Mouse (Mus musculus): Measurements from ENCODE around the gene Snorc. TPM values are rescaled to one million over a fixed set of nuclear protein-coding genes. Genes with fewer than 3 reads are reported as not detected.
"Not testable (repeated sequence)": the region's sequence is repeated elsewhere in the genome, so short reads cannot be mapped to it uniquely, and the experiment has no call there.

The Snorc gene
- not detected for total RNA-seq (2021)

GRCm38 (mm10) chr1:87469971-87470370 is at the start of gene Snorc:
Snorc (plus strand) TSS chr1:87470271.
- not testable (repeated sequence) for DNase-seq

- no peak for DNase-seq
These were observed 34.9 kb upstream of the Snorc start for GRCm38 (mm10) chr1:87435125-87435524.

GRCm38 (mm10) chr1:87436583-87436982 is 33.5 kb upstream of the Snorc start:
- no peak for DNase-seq

- peak; percentile 76 for DNase-seq
These were observed 22.6 kb upstream of the Snorc start for GRCm38 (mm10) chr1:87447183-87448104.

- DNase-seq: no peak
These were observed 20.6 kb upstream of the Snorc start for GRCm38 (mm10) chr1:87449432-87449831.

GRCm38 (mm10) chr1:87456425-87456824 is 13.6 kb upstream of the Snorc start:
- DNase-seq: no peak

GRCm38 (mm10) chr1:87458045-87458444 is 12.0 kb upstream of the Snorc start:
- no peak for DNase-seq

- DNase-seq: not testable (repeated sequence)
These were observed 10.2 kb upstream of the Snorc start for GRCm38 (mm10) chr1:87459856-87460255.

GRCm38 (mm10) chr1:87467469-87467868 is 2.6 kb upstream of the Snorc start:
- no peak for DNase-seq

GRCm38 (mm10) chr1:87468321-87468720 is 1.8 kb upstream of the Snorc start:
- no peak for DNase-seq

- no peak for DNase-seq
These were observed 1.8 kb downstream of the Snorc start for GRCm38 (mm10) chr1:87471914-87472313.

GRCm38 (mm10) chr1:87472576-87472975 is 2.5 kb downstream of the Snorc start:
- peak; percentile 29 for DNase-seq

- DNase-seq: no peak
These were observed 5.2 kb downstream of the Snorc start for GRCm38 (mm10) chr1:87475076-87475895.

- DNase-seq: no peak
These were observed 12.5 kb downstream of the Snorc start for GRCm38 (mm10) chr1:87482546-87482945.

GRCm38 (mm10) chr1:87486386-87486785 is 16.3 kb downstream of the Snorc start:
- DNase-seq: peak; percentile 16

GRCm38 (mm10) chr1:87492285-87492684 is 22.2 kb downstream of the Snorc start:
- no peak for DNase-seq

- DNase-seq: no peak
These were observed 23.5 kb downstream of the Snorc start for GRCm38 (mm10) chr1:87493542-87493941.

- DNase-seq: no peak
These were observed 35.5 kb downstream of the Snorc start for GRCm38 (mm10) chr1:87505524-87505923.

GRCm38 (mm10) chr1:87507857-87508256 is 37.8 kb downstream of the Snorc start:
- DNase-seq: no peak

GRCm38 (mm10) chr1:87508591-87509560 is 38.8 kb downstream of the Snorc start:
- no peak for DNase-seq

GRCm38 (mm10) chr1:87509561-87510165 is 39.6 kb downstream of the Snorc start, which contains the start of gene Neu2:
Neu2 (plus strand) TSS chr1:87509889.
- DNase-seq: no peak
